ENCODE assay signal across 14 mouse cellular contexts in the genomic region with DNA sequence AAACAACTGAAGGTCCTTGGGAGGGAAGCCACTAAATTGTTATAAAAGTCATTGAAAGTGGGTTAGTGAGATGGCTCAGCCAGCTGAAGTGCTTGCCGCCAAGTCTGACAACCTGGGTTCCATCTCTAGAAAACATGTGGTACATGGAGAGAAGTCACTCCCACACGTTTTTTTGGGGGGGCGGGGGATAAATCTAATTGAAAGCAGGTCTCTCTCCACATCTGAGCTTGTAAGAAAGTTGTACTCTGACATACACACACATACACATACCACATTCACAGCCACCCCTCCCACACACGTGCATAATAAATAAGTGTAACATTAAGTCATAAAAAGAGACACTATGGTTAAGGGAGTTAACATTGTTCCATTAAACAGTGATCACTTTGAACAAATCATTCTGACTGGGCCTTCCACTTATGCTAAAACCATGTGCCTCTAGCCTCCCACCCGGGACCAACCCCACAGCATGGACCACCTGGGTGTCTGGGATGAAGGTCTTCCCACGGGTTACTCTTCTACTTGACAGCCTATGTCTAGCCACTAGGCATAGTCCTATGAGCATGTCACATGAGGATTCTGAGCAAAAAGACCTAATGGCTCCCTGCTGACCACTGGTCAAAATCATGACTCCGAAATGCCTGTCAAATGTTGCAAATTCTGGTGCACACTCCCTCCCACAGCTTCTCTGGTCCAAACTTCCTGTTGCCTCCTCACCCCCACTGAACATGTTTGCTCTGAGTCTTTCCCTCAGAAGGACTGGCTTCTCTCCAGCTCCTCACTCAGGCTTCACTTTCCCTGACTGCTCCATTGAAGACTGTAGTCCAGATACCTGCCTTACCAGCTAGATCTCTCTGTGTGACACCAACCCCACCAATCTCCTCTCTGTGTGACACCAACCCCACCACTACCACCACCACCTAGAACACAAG.
DNase-seq lines count a peak whose midpoint lies in the region; ATAC-seq lines count a peak whose summit lies in the region.
"Had no signal": no experiment of that assay in that cellular context is flagged by ENCODE, and none has a peak within 500 bp of the region (broad histone marks: within the 10 kb centered on the region; RNA-seq: fewer than 3 reads in every experiment).

No protein-coding gene starts in this region.

- no peak overlapping the region for H3K27ac ChIP-seq in midbrain, embryonic 14.5 days (replicated peaks; ENCODE audit: low read depth, low read length)
- H3K27ac ChIP-seq: forebrain, embryonic 13.5 days; hindbrain, embryonic 10.5 days; lung, embryonic 15.5 days had no signal

- H3K9me3 ChIP-seq in midbrain, embryonic 14.5 days (ENCODE audit: control insufficient read depth, low read length), result no peaks in the 10 kb centered on the region
- H3K9me3 ChIP-seq: forebrain, embryonic 13.5 days; hindbrain, embryonic 10.5 days; lung, embryonic 15.5 days had no signal

- H3K27me3 ChIP-seq in midbrain, embryonic 14.5 days (ENCODE audit: control insufficient read depth, insufficient read depth, low read length), result no peaks in the 10 kb centered on the region
- H3K27me3 ChIP-seq: forebrain, embryonic 13.5 days; lung, embryonic 15.5 days had no signal

- 81% methylated on average over 7 of the region's 7 CpGs for WGBS in midbrain, embryonic 14.5 days

- intact Hi-C loops in heart, postnatal 14 days (cut with DNase I), result loop anchor here (5.0 kb wide), 1 partner anchor 625 kb away; no protein-coding TSS in a partner anchor

- peak; percentile 82 for DNase-seq in heart, adult 11 months
- DNase-seq in heart, postnatal 14 days, result no peak
- DNase-seq in lung, postnatal 36 days, result peak; percentile 22
- no peak for DNase-seq in lung, postnatal 14 days
- DNase-seq in kidney, postnatal 10 days, result peak; percentile 27
- DNase-seq in left cerebral cortex, adult 11 months (ENCODE audit: low spot score), result no peak
- no peak for DNase-seq in midbrain, embryonic 14.5 days
- no peak for DNase-seq in gastrocnemius, adult 8-10 months (ENCODE audit: low spot score in 2 of 2)
- DNase-seq: adrenal gland, postnatal 25 days; layer of hippocampus, postnatal 36 days; right cerebral cortex, adult 18-20 months had no signal

- no peak for ATAC-seq in midbrain, embryonic 14.5 days (ENCODE audit: low FRiP score, low TSS enrichment)
- ATAC-seq: forebrain, embryonic 13.5 days had no signal

- no peak overlapping the region for H3K4me3 ChIP-seq in midbrain, embryonic 14.5 days (replicated peaks; ENCODE audit: low read depth, low read length)
- H3K4me3 ChIP-seq: forebrain, embryonic 13.5 days; hindbrain, embryonic 10.5 days; lung, embryonic 15.5 days had no signal

- H3K4me1 ChIP-seq in midbrain, embryonic 14.5 days (ENCODE audit: control insufficient read depth, insufficient read depth, low read length), result no peaks in the 10 kb centered on the region
- H3K4me1 ChIP-seq: forebrain, embryonic 13.5 days; lung, embryonic 15.5 days had no signal

- H3K36me3 ChIP-seq in midbrain, embryonic 14.5 days (ENCODE audit: control insufficient read depth, insufficient read depth, low read length), result no peaks in the 10 kb centered on the region
- H3K36me3 ChIP-seq: hindbrain, embryonic 10.5 days; lung, embryonic 15.5 days had no signal

- no peak overlapping the region for H3K9ac ChIP-seq in midbrain, embryonic 14.5 days (replicated peaks; ENCODE audit: low read length)
- H3K9ac ChIP-seq: forebrain, embryonic 13.5 days; lung, embryonic 15.5 days had no signal

- no peak overlapping the region for H3K4me2 ChIP-seq in midbrain, embryonic 14.5 days (ENCODE audit: low read length)
- H3K4me2 ChIP-seq: forebrain, embryonic 13.5 days; lung, embryonic 15.5 days had no signal

Comparison
In these comparisons a context has a peak if more than half of its experiments do, and no peak if none do; other contexts are left out.
1. DNase-seq: peak in heart, adult 11 months (single experiment), lung, postnatal 36 days (single experiment) and kidney, postnatal 10 days (single experiment); none in heart, postnatal 14 days (0 of 2), lung, postnatal 14 days (single experiment), left cerebral cortex, adult 11 months (single experiment), midbrain, embryonic 14.5 days (single experiment) and gastrocnemius, adult 8-10 months (0 of 2).